Mouse (Mus musculus): ENCODE data around the gene Vmn1r37. TPM values are rescaled to one million over a fixed set of nuclear protein-coding genes. Genes with fewer than 3 reads are reported as not detected.
"Not testable (repeated sequence)": the region's sequence is repeated elsewhere in the genome, so short reads cannot be mapped to it uniquely, and the experiment has no call there.

The Vmn1r37 gene
- not detected for total RNA-seq (2021)
- long read RNA-seq, experiment 1 = 0 reads
- long read RNA-seq, experiment 2 = 0 reads

DNA sequence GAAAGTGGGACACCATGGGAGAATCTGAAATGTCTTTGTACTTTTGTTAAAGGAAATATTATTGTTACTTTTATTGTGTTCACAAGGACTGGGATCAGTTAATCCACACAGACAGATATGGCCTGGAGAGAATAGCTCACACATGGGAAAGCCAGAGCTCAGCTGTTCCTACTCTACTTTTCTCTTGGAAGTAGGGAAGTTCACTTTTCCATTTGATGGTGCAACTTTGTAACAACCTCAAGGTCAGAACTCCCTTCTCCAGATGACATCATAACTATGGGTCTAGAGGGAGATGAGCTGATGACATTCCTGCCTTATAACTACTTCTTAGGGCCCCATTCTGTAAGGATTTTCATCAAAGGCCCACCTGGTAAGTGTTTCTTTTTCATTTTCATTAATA lies at the start of gene Vmn1r37:
Gene Vmn1r37 (plus strand): TSS at position 301 of the 400 bp plus-strand sequence.
- DNase-seq = not testable (repeated sequence)

DNA sequence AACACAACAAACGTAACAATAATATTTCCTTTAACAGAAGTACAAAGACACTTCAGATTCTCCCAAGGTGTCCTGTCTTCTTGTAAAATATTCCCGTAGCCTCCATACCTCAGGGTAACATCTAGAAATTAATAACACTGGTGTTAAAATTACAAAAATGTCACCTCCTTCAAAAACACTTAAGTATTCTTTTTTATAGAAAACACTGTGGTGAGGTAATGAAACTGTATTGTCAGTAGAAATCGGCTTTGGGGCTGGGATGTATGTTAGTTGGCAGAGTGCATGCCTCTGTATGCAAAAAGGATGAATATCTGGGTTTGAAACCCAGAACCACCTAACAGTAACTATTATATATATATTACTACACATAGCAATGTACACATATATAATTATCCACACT lies 43.4 kb upstream of the Vmn1r37 start, which contains the start of gene Vmn1r35:
Gene Vmn1r35 (minus strand): TSS at position 101 of the 400 bp plus-strand sequence.
- DNase-seq = no peak

DNA sequence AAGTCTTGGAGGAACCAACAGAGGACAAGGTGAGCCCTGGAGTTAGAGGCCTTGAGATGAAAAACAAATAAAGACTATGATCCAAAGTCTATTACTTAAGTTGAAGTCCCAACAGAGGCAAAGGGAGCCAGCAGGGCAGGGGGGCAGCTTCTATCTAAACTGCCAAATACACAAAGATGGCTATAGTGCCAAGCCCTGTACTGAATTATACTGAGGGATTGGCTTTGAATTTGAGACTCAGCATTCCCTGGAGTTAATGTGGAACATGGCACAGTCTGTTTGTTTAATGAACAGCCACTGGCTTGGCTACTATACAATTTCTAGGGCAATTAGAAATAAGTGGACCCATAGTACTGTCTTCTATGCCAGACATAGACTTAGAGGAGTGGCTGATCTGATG lies 20.3 kb upstream of the Vmn1r37 start:
- no peak for DNase-seq

DNA sequence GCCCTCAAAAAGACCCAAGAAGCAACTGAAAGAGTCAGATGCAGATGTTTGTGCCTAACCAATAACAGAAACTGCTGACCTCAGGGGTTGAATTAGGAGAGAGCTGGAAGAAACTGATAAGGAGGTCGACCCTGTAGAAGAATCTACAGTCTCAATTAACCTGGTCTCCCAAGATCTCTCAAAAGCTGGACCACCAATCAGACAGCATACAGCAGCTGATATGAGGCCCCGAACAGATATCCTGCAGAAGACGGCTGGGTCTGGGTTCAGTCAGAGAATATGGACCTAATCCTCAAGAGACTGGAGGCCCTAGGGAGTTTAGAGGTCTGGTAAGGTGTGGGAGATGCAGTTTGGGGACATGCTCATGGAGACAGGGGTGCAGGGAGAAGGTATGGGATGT lies 15.3 kb upstream of the Vmn1r37 start:
- no peak for DNase-seq

DNA sequence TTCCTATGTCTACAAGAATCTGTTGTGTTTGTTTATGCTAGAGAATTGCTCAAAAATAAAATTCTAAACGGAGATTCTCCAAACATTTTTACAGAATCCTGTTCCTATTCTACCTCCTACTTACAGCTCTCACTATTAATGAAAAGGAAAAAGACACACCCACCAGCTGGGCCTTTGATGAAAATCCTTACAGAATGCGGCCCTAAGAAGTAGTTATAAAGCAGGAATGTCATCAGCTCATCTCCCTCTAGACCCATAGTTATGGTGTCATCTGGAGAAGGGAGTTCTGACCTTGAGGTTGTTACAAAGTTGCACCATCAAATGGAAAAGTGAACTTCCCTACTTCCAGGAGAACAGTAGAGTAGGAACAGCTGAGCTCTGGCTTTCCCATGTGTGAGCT lies 10.1 kb upstream of the Vmn1r37 start, which contains the start of gene Vmn1r36:
Gene Vmn1r36 (minus strand): TSS at position 101 of the 400 bp plus-strand sequence.
- DNase-seq = not testable (repeated sequence)

DNA sequence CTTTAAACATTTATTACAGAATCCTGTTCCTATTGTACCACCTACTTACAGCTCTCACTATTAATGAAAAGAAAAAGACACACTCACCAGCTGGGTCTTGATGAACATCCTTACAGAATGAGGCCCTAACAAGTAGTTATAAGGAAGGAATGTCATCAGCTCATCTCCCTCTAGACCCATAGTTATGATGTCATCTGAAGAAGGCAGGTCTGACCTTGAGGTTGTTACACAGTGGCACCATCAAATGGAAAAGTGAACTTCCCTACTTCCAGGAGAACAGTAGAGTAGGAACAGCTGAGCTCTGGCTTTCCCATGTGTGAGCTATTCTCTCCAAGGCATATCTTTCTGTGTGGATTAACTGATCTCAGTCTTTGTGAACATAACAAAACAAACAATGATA lies 53.3 kb downstream of the Vmn1r37 start, which contains the start of gene Vmn1r38:
Gene Vmn1r38 (minus strand): TSS at position 101 of the 400 bp plus-strand sequence.
- DNase-seq = not testable (repeated sequence)

Other genes with a start within 250 kb of the Vmn1r37 start
- gene Mad2l1, start 194.0 kb upstream of the Vmn1r37 start, total RNA-seq (2021) = 1 to 10 TPM; 2.7 to 3.0 TPM
- gene Vmn1r32, start 169.3 kb upstream of the Vmn1r37 start, total RNA-seq (2021) = not detected
- gene Vmn1r33, start 111.1 kb upstream of the Vmn1r37 start, total RNA-seq (2021) = not detected
- gene Vmn1r34, start 85.5 kb upstream of the Vmn1r37 start, total RNA-seq (2021) = not detected
- gene Vmn1r35, start 43.5 kb upstream of the Vmn1r37 start, total RNA-seq (2021) = not detected
- gene Vmn1r36, start 10.2 kb upstream of the Vmn1r37 start, total RNA-seq (2021) = not detected
- not detected for gene Vmn1r38, start 53.2 kb downstream of the Vmn1r37 start, total RNA-seq (2021)
- gene Vmn1r39, start 81.2 kb downstream of the Vmn1r37 start, total RNA-seq (2021) = not detected
- 10 to 100 TPM; 36.9 to 41.9 TPM for gene Gng12, start 167.0 kb downstream of the Vmn1r37 start, total RNA-seq (2021)